Mouse (Mus musculus) brain, embryonic 18.5 days (tissue): ENCODE results near the gene Fbxo40.

ENCODE experiments used
- DNase-seq: peaks from one replicate; pipeline ENCODE4 v3.0.0-alpha.2; 2012; ENCODE audit warnings: low read depth, low spot score

Gene Fbxo40

GRCm38 (mm10) chr16:36921980-36922379 lies 68.3 kb downstream of the Fbxo40 start:
- no peak for DNase-seq

DNA sequence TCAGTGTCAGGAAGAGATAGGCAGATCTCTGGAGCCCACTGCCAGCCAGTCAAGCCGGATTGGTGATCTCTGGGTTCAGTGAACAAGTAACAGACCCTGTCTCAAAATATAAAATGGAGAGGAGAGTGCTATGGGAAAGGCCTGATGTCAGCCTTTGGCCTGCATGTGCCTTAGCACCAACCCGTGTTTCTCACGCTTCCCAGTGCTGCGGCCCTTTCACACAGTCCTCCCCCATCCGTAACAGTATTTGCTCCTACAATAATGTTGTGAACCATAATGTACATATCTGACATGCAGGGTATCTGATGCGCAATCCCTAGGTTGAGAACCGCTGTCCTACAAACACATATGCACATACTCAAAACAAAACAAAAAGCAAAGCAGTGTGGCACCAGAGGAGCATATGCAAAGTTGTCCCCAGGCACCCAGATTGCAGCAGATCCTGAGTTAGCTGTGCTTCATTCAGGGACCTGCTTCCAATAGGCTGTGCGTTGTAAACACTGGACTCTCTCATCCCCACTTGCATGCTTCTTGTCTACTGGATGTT lies 69.1 kb downstream of the Fbxo40 start:
- no peak for DNase-seq

DNA sequence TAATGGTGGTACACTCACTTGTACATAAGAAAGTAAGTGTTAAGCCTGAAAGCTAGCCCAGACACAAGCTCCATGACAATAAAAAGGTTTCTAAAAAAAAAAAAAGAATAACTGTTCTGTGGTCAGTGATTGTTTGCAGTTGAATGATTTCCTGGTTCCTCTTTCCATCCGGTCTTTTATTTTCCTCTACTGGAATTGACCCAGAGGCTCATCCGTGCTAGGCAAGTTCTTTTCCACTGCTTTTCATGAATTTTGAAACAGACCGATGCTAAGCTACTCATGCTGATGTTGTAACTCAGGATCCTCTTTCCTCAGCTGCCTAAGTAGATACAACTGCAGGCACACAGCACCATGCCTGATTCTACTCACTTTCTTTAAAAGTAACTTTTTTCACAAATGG lies 69.9 kb downstream of the Fbxo40 start:
- no peak for DNase-seq

GRCm38 (mm10) chr16:36918505-36918904 lies 71.8 kb downstream of the Fbxo40 start:
- no peak for DNase-seq

- no peak for DNase-seq
Measured at GRCm38 (mm10) chr16:36914195-36914594, 76.1 kb downstream of the Fbxo40 start.
